Mouse (Mus musculus): ENCODE results near the gene Helt. TPM values are rescaled to one million over a fixed set of nuclear protein-coding genes. Genes with fewer than 3 reads are reported as not detected.

Helt gene
- polyA plus RNA-seq, 1 experiment from 2014 or later, result not detected

DNA sequence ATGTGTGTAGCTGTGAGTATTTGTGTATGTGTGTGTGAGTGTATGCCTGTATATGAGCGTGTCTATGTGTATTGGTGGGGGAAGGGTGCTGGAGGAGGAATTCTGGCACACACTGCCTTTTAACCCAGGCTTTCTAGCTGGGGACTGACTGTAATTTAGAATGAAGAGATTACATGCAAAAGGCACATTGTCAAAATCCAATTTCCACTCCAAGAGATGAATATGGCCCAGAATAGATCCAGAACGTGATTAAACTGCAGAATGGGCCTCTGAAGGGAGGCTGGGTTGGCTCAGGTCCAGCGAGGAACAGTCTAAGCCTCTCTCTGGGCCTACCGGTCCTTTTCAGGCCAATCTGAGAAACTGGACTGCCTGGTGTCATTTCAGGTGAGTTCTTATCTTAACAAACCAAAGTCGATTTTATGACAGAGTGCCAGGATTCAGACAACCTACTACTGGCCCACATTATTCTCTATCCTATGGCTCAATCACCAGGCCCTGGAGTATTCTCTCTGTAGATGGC, 29.3 kb upstream of the Helt start:
- no peaks in the 10 kb centered on the region for H3K36me3 ChIP-seq (replicated peaks)
- H3K27ac ChIP-seq (replicated peaks), result no peak overlapping the region
- no peak overlapping the region for H3K4me3 ChIP-seq (replicated peaks)
- no peaks in the 10 kb centered on the region for H3K4me1 ChIP-seq (replicated peaks)
- 55% methylated on average over 5 of the region's 5 CpGs for WGBS (ENCODE audit: insufficient replicate concordance)
- H3K27me3 ChIP-seq, result no peaks in the 10 kb centered on the region
- no peaks in the 10 kb centered on the region for H3K9me3 ChIP-seq (replicated peaks)
- no peak overlapping the region for H3K4me2 ChIP-seq
- H3K9ac ChIP-seq, result no peak overlapping the region
- no peak for ATAC-seq (ENCODE audit: insufficient read depth)

- 48% methylated on average over 2 of the region's 2 CpGs for WGBS (ENCODE audit: insufficient replicate concordance)
Measured at GRCm38 (mm10) chr8:46322833-46323232, 28.4 kb upstream of the Helt start.

DNA sequence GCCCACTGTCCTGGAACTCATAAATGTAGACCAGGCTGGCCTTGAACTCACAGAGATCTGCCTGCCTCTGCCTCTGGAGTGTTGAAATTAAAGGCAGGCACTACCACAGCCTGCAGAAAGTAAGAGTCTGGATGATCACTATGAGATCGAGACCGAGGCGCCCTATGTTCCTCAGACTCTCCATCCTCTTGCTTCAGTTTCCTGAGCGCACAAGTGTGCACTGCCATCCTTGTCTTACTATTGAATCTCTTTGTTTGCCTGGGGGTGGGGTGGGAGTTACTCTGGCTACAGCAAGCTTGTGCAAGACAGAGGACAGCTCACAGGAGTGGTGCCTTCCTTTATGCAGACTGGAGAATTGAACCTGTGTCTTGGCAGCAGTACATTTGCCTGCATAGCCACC, 27.9 kb upstream of the Helt start:
- H3K9ac ChIP-seq, result no peak overlapping the region
- H3K27ac ChIP-seq (replicated peaks), result no peak overlapping the region
- no peak for ATAC-seq (ENCODE audit: insufficient read depth)
- WGBS (ENCODE audit: insufficient replicate concordance), result 72% methylated on average over 4 of the region's 4 CpGs
- no peaks in the 10 kb centered on the region for H3K27me3 ChIP-seq
- H3K4me1 ChIP-seq (replicated peaks), result no peaks in the 10 kb centered on the region
- H3K4me3 ChIP-seq (replicated peaks), result no peak overlapping the region
- H3K9me3 ChIP-seq (replicated peaks), result no peaks in the 10 kb centered on the region
- no peak overlapping the region for H3K4me2 ChIP-seq
- no peaks in the 10 kb centered on the region for H3K36me3 ChIP-seq (replicated peaks)

More at GRCm38 (mm10) chr8:46322833-46323232, 28.4 kb upstream of the Helt start:
- ATAC-seq (ENCODE audit: insufficient read depth), result no peak
- Histone ChIP-seq H3K27me3 (no peaks in the 10 kb centered on the region), H3K4me3 (replicated peaks) (no peak overlapping the region), H3K4me1 (replicated peaks) (no peaks in the 10 kb centered on the region), H3K4me2 (no peak overlapping the region), H3K9ac (no peak overlapping the region), H3K27ac (replicated peaks) (no peak overlapping the region), H3K9me3 (replicated peaks) (no peaks in the 10 kb centered on the region), H3K36me3 (replicated peaks) (no peaks in the 10 kb centered on the region)

- Histone ChIP-seq H3K9me3 (replicated peaks) (no peaks in the 10 kb centered on the region), H3K9ac (no peak overlapping the region), H3K36me3 (replicated peaks) (no peaks in the 10 kb centered on the region), H3K4me1 (replicated peaks) (no peaks in the 10 kb centered on the region), H3K27ac (replicated peaks) (no peak overlapping the region), H3K4me3 (replicated peaks) (no peak overlapping the region), H3K4me2 (no peak overlapping the region), H3K27me3 (no peaks in the 10 kb centered on the region)
- no peak for ATAC-seq (ENCODE audit: insufficient read depth)
- WGBS (ENCODE audit: insufficient replicate concordance), result 70% methylated on average over 5 of the region's 5 CpGs
Measured at GRCm38 (mm10) chr8:46318802-46319201, 24.3 kb upstream of the Helt start.

- 71% methylated on average over 7 of the region's 7 CpGs for WGBS (ENCODE audit: insufficient replicate concordance)
- H3K27ac ChIP-seq (replicated peaks), result no peak overlapping the region
Measured at GRCm38 (mm10) chr8:46317161-46317560, 22.7 kb upstream of the Helt start.

GRCm38 (mm10) chr8:46313798-46314197, 19.3 kb upstream of the Helt start:
- WGBS (ENCODE audit: insufficient replicate concordance), result 66% methylated on average over 3 of the region's 3 CpGs
- H3K4me3 ChIP-seq (replicated peaks), result no peak overlapping the region
- no peak for ATAC-seq (ENCODE audit: insufficient read depth)
- H3K4me1 ChIP-seq (replicated peaks), result no peaks in the 10 kb centered on the region
- 0 out of 2 replicates have a peak, but pooled peaks cover 3% of the 10 kb centered on the region for H3K27me3 ChIP-seq
- no peaks in the 10 kb centered on the region for H3K36me3 ChIP-seq (replicated peaks)
- H3K27ac ChIP-seq (replicated peaks), result no peak overlapping the region
- no peak overlapping the region for H3K4me2 ChIP-seq
- H3K9ac ChIP-seq, result no peak overlapping the region
- no peaks in the 10 kb centered on the region for H3K9me3 ChIP-seq (replicated peaks)

More at GRCm38 (mm10) chr8:46317161-46317560, 22.7 kb upstream of the Helt start:
- Histone ChIP-seq H3K4me3 (replicated peaks) (no peak overlapping the region), H3K27me3 (no peaks in the 10 kb centered on the region), H3K9me3 (replicated peaks) (no peaks in the 10 kb centered on the region), H3K9ac (no peak overlapping the region), H3K36me3 (replicated peaks) (no peaks in the 10 kb centered on the region), H3K4me1 (replicated peaks) (no peaks in the 10 kb centered on the region), H3K4me2 (no peak overlapping the region)
- ATAC-seq (ENCODE audit: insufficient read depth), result no peak

DNA sequence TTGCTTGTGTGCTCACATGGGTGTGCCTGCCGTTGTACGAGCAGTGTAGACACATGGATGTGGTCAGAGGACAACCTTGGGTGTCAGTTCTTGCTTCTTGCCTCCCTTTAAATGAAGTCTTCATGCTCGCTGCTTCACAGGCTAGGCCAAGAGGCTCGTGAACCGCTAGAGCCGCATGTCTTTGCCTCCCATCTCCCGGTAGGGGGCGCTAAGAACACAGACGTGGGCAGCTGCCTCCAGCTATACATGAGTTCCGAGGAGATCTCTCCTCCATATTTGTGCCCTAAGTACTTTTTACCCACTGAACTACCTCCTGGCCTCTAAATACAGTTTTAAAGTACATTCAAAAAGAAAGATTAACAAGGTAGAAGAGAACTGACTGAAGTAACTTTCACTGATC, 16.7 kb upstream of the Helt start:
- Histone ChIP-seq H3K9ac (no peak overlapping the region), H3K4me3 (replicated peaks) (no peak overlapping the region)

GRCm38 (mm10) chr8:46308189-46308588, 13.7 kb upstream of the Helt start:
- no peak overlapping the region for H3K4me3 ChIP-seq (replicated peaks)
- H3K36me3 ChIP-seq (replicated peaks), result no peaks in the 10 kb centered on the region
- H3K4me1 ChIP-seq (replicated peaks), result peaks cover 8% of the 10 kb centered on the region; the same call in 1 of the 2 replicates
- no peaks in the 10 kb centered on the region for H3K9me3 ChIP-seq (replicated peaks)
- H3K27ac ChIP-seq (replicated peaks), result no peak overlapping the region
- no peak overlapping the region for H3K9ac ChIP-seq
- 0 out of 2 replicates have a peak, but pooled peaks cover 3% of the 10 kb centered on the region for H3K27me3 ChIP-seq
- no peak overlapping the region for H3K4me2 ChIP-seq
- no peak for ATAC-seq (ENCODE audit: insufficient read depth)
- WGBS (ENCODE audit: insufficient replicate concordance), result 68% methylated on average over 2 of the region's 2 CpGs

More for the DNA sequence above, 16.7 kb upstream of the Helt start:
- H3K27ac ChIP-seq (replicated peaks), result no peak overlapping the region
- 7% methylated on average over 10 of the region's 10 CpGs for WGBS (ENCODE audit: insufficient replicate concordance)
- H3K9me3 ChIP-seq (replicated peaks), result no peaks in the 10 kb centered on the region
- H3K36me3 ChIP-seq (replicated peaks), result no peaks in the 10 kb centered on the region
- peak; percentile 49; the same call in 1 of the 2 replicates for ATAC-seq (ENCODE audit: insufficient read depth)
- H3K27me3 ChIP-seq, result 0 out of 2 replicates have a peak, but pooled peaks cover 3% of the 10 kb centered on the region
- H3K4me1 ChIP-seq (replicated peaks), result peaks cover 8% of the 10 kb centered on the region; the same call in 1 of the 2 replicates
- no peak overlapping the region for H3K4me2 ChIP-seq

DNA sequence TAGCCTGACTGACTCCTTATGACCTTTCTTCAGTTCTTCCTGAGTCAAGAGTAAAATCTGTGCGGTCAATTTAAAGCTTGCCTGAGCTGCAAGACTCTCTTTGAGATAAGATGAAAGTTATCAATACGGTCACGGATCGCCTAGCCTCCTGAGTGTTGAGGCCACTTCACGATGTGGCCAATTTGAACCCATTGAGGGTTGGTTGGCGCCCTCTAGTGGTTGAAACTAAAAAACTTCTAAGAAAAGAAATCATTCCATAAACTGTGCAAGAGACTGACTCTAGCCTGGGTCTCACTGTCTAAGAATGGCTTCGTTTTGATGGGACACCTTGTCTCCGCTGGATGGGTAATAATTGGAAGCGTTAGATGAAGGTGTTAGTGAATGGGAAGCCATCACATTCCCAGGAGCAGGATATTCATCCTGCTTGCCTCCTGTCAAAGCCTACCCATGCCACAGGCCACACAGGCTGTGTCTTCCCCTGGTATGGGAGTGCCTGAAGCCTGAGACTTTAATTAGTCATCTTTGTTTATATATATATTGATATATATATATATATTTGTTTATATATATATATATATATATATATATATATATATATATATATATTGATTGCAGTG, 11.4 kb upstream of the Helt start:
- Histone ChIP-seq H3K27me3 (0 out of 2 replicates have a peak, but pooled peaks cover 3% of the 10 kb centered on the region), H3K27ac (replicated peaks) (no peak overlapping the region), H3K4me3 (replicated peaks) (no peak overlapping the region), H3K9ac (no peak overlapping the region), H3K4me2 (no peak overlapping the region), H3K36me3 (replicated peaks) (no peaks in the 10 kb centered on the region), H3K4me1 (replicated peaks) (peaks cover 8% of the 10 kb centered on the region; the same call in 1 of the 2 replicates), H3K9me3 (replicated peaks) (no peaks in the 10 kb centered on the region)
- 5% methylated on average over 9 of the region's 9 CpGs for WGBS (ENCODE audit: insufficient replicate concordance)
- no peak for ATAC-seq (ENCODE audit: insufficient read depth)

- no peak for ATAC-seq (ENCODE audit: insufficient read depth)
- Histone ChIP-seq H3K27me3 (peaks cover 21% of the 10 kb centered on the region), H3K36me3 (replicated peaks) (no peaks in the 10 kb centered on the region), H3K9me3 (replicated peaks) (no peaks in the 10 kb centered on the region), H3K4me2 (no peak overlapping the region), H3K27ac (replicated peaks) (no peak overlapping the region), H3K4me1 (replicated peaks) (peaks cover 4% of the 10 kb centered on the region; the same call in 1 of the 2 replicates), H3K4me3 (replicated peaks) (no peak overlapping the region), H3K9ac (no peak overlapping the region)
- WGBS (ENCODE audit: insufficient replicate concordance), result 76% methylated on average over 9 of the region's 9 CpGs
Measured at GRCm38 (mm10) chr8:46302121-46302520, 7.7 kb upstream of the Helt start.

DNA sequence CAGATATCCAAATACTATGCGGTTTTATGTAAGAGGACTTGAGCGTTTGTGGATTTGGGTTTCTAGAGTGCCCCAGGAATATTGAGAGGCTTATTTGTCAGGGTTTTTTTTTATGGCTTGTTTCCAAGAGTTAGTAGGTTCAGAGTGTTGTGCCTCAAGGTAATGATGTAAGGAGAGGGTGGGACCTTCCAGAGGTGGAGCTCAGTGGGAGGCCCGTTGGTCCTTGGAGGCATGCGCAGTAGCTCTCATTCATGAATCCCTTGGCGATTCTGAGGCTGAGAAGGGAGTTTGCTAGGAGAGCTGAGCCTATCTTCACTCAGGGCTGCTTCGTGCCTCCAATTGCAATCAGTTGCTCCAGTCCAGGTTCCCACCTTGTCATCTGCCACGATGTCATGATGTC, 4.4 kb upstream of the Helt start:
- 34% methylated on average over 7 of the region's 7 CpGs for WGBS (ENCODE audit: insufficient replicate concordance)
- ATAC-seq (ENCODE audit: insufficient read depth), result no peak
- no peak overlapping the region for H3K9ac ChIP-seq
- no peak overlapping the region for H3K4me2 ChIP-seq
- H3K9me3 ChIP-seq (replicated peaks), result no peaks in the 10 kb centered on the region
- no peaks in the 10 kb centered on the region for H3K4me1 ChIP-seq (replicated peaks)
- H3K36me3 ChIP-seq (replicated peaks), result no peaks in the 10 kb centered on the region
- H3K4me3 ChIP-seq (replicated peaks), result no peak overlapping the region
- H3K27ac ChIP-seq (replicated peaks), result no peak overlapping the region
- H3K27me3 ChIP-seq, result peaks cover 53% of the 10 kb centered on the region

Data from liver, embryonic 15.5 days (tissue).